Mouse (Mus musculus) forebrain, embryonic 15.5 days (tissue): ENCODE results near the gene Gm39566. TPM values are rescaled to one million over a fixed set of nuclear protein-coding genes. Genes with fewer than 3 reads are reported as not detected.
"Not testable (repeated sequence)": the region's sequence is repeated elsewhere in the genome, so short reads cannot be mapped to it uniquely, and the experiment has no call there.

Experiments used
- ATAC-seq: fragments of 200-750 bp; cut with Nextera tagmentation; replicated peaks from 2 replicates; pipeline ENCODE4 v1.8.0; 2017; ENCODE audit warnings: mild to moderate bottlenecking, moderate TSS enrichment, moderate library complexity
- H3K27ac ChIP-seq: fragments of 300-500 bp; sonication (generic); replicated peaks from 2 replicates; pipeline ENCODE4 v1.5.1; 2015; ENCODE audit warnings: mild to moderate bottlenecking, inconsistent platforms
- H3K27me3 ChIP-seq: fragments of 300-500 bp; sonication (generic); 2 replicates; pipeline ENCODE4 v1.6.1; 2015; ENCODE audit warnings: inconsistent platforms
- H3K36me3 ChIP-seq: fragments of 300-500 bp; sonication (generic); 2 replicates; pipeline ENCODE4 v1.6.1; 2015; ENCODE audit warnings: mild to moderate bottlenecking, inconsistent platforms
- H3K4me1 ChIP-seq: fragments of 300-500 bp; sonication (generic); 2 replicates; pipeline ENCODE4 v1.6.1; 2015; ENCODE audit warnings: inconsistent platforms
- H3K4me2 ChIP-seq: fragments of 300-500 bp; sonication (generic); replicated peaks from 2 replicates; pipeline ENCODE4 v1.6.1; 2015; ENCODE audit warnings: mild to moderate bottlenecking, inconsistent platforms
- H3K4me3 ChIP-seq: fragments of 300-500 bp; sonication (generic); 2 replicates; pipeline ENCODE4 v1.5.1; 2015; ENCODE audit warnings: mild to moderate bottlenecking, inconsistent platforms
- H3K9ac ChIP-seq: fragments of 300-500 bp; sonication (generic); replicated peaks from 2 replicates; pipeline ENCODE4 v1.6.1; 2015; ENCODE audit warnings: mild to moderate bottlenecking, inconsistent platforms
- H3K9me3 ChIP-seq: fragments of 300-500 bp; sonication (generic); 2 replicates; pipeline ENCODE4 v1.6.1; 2016; ENCODE audit warnings: inconsistent platforms
- WGBS: fragments of 180-500 bp; shearing (Covaris S2); methylation state at CpG from one replicate; pipeline ENCODE4 v1.1.7; 2015; ENCODE audit warnings: mixed read lengths; 5-methylcytosine and 5-hydroxymethylcytosine counted together
- polyA plus RNA-seq: library from polyadenylated mRNA; unstranded; fragments of >200 nt; fragmentation: Nextera tagmentation; extraction: Ambion mirVana; gene quantifications from 2 replicates; pipeline ENCODE4 v1.2.1, GENCODE M21; 2015

Gm39566 gene
- polyA plus RNA-seq, result not detected in 2 replicates

- WGBS, result 65% methylated on average over 10 of the region's 10 CpGs
- no peak for ATAC-seq
- Histone ChIP-seq H3K4me1 (no peaks in the 10 kb centered on the region), H3K4me3 (no peak within 1 kb of the TSS), H3K27me3 (no peaks in the 10 kb centered on the region), H3K9me3 (no peaks in the 10 kb centered on the region), H3K36me3 (no peaks in the 10 kb centered on the region), H3K4me2 (no peak within 1 kb of the TSS), H3K27ac (no peak within 1 kb of the TSS), H3K9ac (no peak within 1 kb of the TSS)
These were observed at the start of gene Gm39566 for GRCm38 (mm10) chr11:69815155-69815554. TSS of gene Gm39566 (minus strand) at chr11:69815298.

- no peak overlapping the region for H3K27ac ChIP-seq
- WGBS, result 40% methylated on average over 8 of the region's 8 CpGs
- no peak overlapping the region for H3K4me3 ChIP-seq
- no peak overlapping the region for H3K4me2 ChIP-seq
- H3K4me1 ChIP-seq, result no peaks in the 10 kb centered on the region
- H3K9ac ChIP-seq, result no peak overlapping the region
- no peaks in the 10 kb centered on the region for H3K27me3 ChIP-seq
- H3K36me3 ChIP-seq, result no peaks in the 10 kb centered on the region
- ATAC-seq, result no peak
- H3K9me3 ChIP-seq, result no peaks in the 10 kb centered on the region
These were observed 49.2 kb upstream of the Gm39566 start for GRCm38 (mm10) chr11:69864138-69864860.

GRCm38 (mm10) chr11:69863729-69864128 lies 48.6 kb upstream of the Gm39566 start:
- not testable (repeated sequence) for H3K27me3 ChIP-seq, H3K4me3 ChIP-seq, H3K36me3 ChIP-seq, H3K27ac ChIP-seq, H3K9ac ChIP-seq, H3K9me3 ChIP-seq, ATAC-seq, H3K4me2 ChIP-seq, H3K4me1 ChIP-seq
- WGBS, result 82% methylated on average over 3 of the region's 3 CpGs

GRCm38 (mm10) chr11:69858113-69858998 lies 43.3 kb upstream of the Gm39566 start, which contains the start of gene Tnk1:
TSS of gene Tnk1 (minus strand) at chr11:69858730.
- Histone ChIP-seq H3K4me2 (no peak within 1 kb of the TSS), H3K27me3 (peaks cover 14% of the 10 kb centered on the region; the same call in 1 of the 2 replicates), H3K27ac (no peak within 1 kb of the TSS), H3K36me3 (no peaks in the 10 kb centered on the region), H3K9ac (no peak within 1 kb of the TSS), H3K4me3 (no peak within 1 kb of the TSS), H3K9me3 (no peaks in the 10 kb centered on the region), H3K4me1 (peaks cover 3% of the 10 kb centered on the region; the same call in 1 of the 2 replicates)
- WGBS, result 22% methylated on average over 30 of the region's 30 CpGs
- ATAC-seq, result no peak

GRCm38 (mm10) chr11:69855347-69855746 lies 40.2 kb upstream of the Gm39566 start:
- Histone ChIP-seq H3K9ac (no peak overlapping the region), H3K4me2 (no peak overlapping the region), H3K27ac (no peak overlapping the region), H3K27me3 (peaks cover 14% of the 10 kb centered on the region; the same call in 1 of the 2 replicates), H3K4me1 (peaks cover 7% of the 10 kb centered on the region), H3K4me3 (no peak overlapping the region), H3K9me3 (no peaks in the 10 kb centered on the region), H3K36me3 (peaks cover 15% of the 10 kb centered on the region)
- WGBS, result 19% methylated on average over 16 of the region's 16 CpGs
- ATAC-seq, result peak; percentile 71; the same call in 1 of the 2 replicates

GRCm38 (mm10) chr11:69854680-69855079 lies 39.6 kb upstream of the Gm39566 start:
- Histone ChIP-seq H3K9me3 (no peaks in the 10 kb centered on the region), H3K27me3 (peaks cover 14% of the 10 kb centered on the region; the same call in 1 of the 2 replicates), H3K9ac (no peak overlapping the region), H3K36me3 (peaks cover 22% of the 10 kb centered on the region), H3K4me2 (no peak overlapping the region), H3K27ac (no peak overlapping the region), H3K4me3 (no peak overlapping the region), H3K4me1 (peaks cover 8% of the 10 kb centered on the region)
- WGBS, result 90% methylated on average over 10 of the region's 10 CpGs
- no peak for ATAC-seq

GRCm38 (mm10) chr11:69853994-69854393 lies 38.9 kb upstream of the Gm39566 start:
- H3K27ac ChIP-seq, result no peak overlapping the region
- ATAC-seq, result no peak
- no peak overlapping the region for H3K4me3 ChIP-seq
- peaks cover 14% of the 10 kb centered on the region; the same call in 1 of the 2 replicates for H3K27me3 ChIP-seq
- no peaks in the 10 kb centered on the region for H3K9me3 ChIP-seq
- H3K9ac ChIP-seq, result no peak overlapping the region
- peaks cover 8% of the 10 kb centered on the region for H3K4me1 ChIP-seq
- H3K36me3 ChIP-seq, result peaks cover 29% of the 10 kb centered on the region
- H3K4me2 ChIP-seq, result no peak overlapping the region
- WGBS, result 77% methylated on average over 7 of the region's 7 CpGs

- Histone ChIP-seq H3K4me1 (peaks cover 29% of the 10 kb centered on the region), H3K27me3 (no peaks in the 10 kb centered on the region), H3K4me3 (no peak overlapping the region), H3K9ac (no peak overlapping the region), H3K27ac (no peak overlapping the region), H3K36me3 (peaks cover 35% of the 10 kb centered on the region), H3K9me3 (no peaks in the 10 kb centered on the region), H3K4me2 (no peak overlapping the region)
- ATAC-seq, result no peak
- 66% methylated on average over 8 of the region's 8 CpGs for WGBS
These were observed 35.7 kb upstream of the Gm39566 start for GRCm38 (mm10) chr11:69850754-69851153.

- Histone ChIP-seq H3K9me3 (no peaks in the 10 kb centered on the region), H3K4me1 (peaks cover 31% of the 10 kb centered on the region), H3K36me3 (peaks cover 35% of the 10 kb centered on the region), H3K4me2 (no peak overlapping the region), H3K27ac (no peak overlapping the region), H3K27me3 (no peaks in the 10 kb centered on the region), H3K9ac (no peak overlapping the region), H3K4me3 (no peak overlapping the region)
- WGBS, result 94% methylated on average over 15 of the region's 15 CpGs
- ATAC-seq, result no peak
These were observed 34.8 kb upstream of the Gm39566 start for GRCm38 (mm10) chr11:69849884-69850283.

GRCm38 (mm10) chr11:69849128-69849527 lies 34.0 kb upstream of the Gm39566 start:
- 92% methylated on average over 9 of the region's 9 CpGs for WGBS
- Histone ChIP-seq H3K4me3 (no peak overlapping the region), H3K9ac (no peak overlapping the region), H3K9me3 (no peaks in the 10 kb centered on the region), H3K4me2 (no peak overlapping the region), H3K27me3 (no peaks in the 10 kb centered on the region), H3K27ac (no peak overlapping the region), H3K4me1 (peaks cover 31% of the 10 kb centered on the region), H3K36me3 (peaks cover 35% of the 10 kb centered on the region)
- no peak for ATAC-seq

GRCm38 (mm10) chr11:69848021-69848420 lies 32.9 kb upstream of the Gm39566 start:
- no peak overlapping the region for H3K27ac ChIP-seq
- H3K27me3 ChIP-seq, result no peaks in the 10 kb centered on the region
- 97% methylated on average over 6 of the region's 6 CpGs for WGBS
- peaks cover 35% of the 10 kb centered on the region for H3K36me3 ChIP-seq
- H3K9ac ChIP-seq, result no peak overlapping the region; the same call in 1 of the 2 replicates
- peak overlapping the region; percentile 58 for H3K4me3 ChIP-seq
- H3K4me2 ChIP-seq, result peak overlapping the region; percentile 86
- ATAC-seq, result no peak
- H3K4me1 ChIP-seq, result peaks cover 31% of the 10 kb centered on the region
- H3K9me3 ChIP-seq, result no peaks in the 10 kb centered on the region
